16 mouse cellular contexts compared by ENCODE assay signal in the genomic region with DNA sequence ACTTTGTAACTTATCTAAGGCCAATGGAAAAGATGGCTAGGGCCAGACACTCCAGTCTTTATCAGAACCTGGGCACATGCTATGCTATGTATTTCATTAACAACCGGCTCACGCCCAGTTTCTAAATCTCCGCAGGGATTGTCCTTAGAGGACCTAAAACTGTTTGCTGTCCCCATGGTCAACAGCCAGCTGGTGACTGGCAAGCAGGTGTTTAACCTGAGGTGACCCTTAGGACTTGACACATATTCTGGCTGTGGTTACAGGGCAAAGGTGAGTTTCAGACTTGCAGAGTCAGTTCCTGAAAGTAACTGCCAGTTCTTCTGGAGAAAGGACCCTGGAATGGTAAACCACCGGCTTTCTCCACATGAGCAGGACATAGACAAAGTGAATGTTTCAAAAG. TPM values are rescaled to one million over a fixed set of nuclear protein-coding genes. Genes with fewer than 3 reads are reported as not detected.
DNase-seq lines count a peak whose midpoint lies in the region; ATAC-seq lines count a peak whose summit lies in the region.
"Had no signal": no experiment of that assay in that cellular context is flagged by ENCODE, and none has a peak within 500 bp of the region (broad histone marks: within the 10 kb centered on the region; RNA-seq: fewer than 3 reads in every experiment).

No protein-coding gene starts in this region.

- H3K27ac ChIP-seq in heart, embryonic 11.5 days (ENCODE audit: low read depth, low read length) = no peak overlapping the region
- H3K27ac ChIP-seq in brown adipose tissue, adult 24 weeks (replicated peaks; ENCODE audit: low read depth, low read length) = peak overlapping the region; percentile 92
- H3K27ac ChIP-seq: embryonic facial prominence, embryonic 15.5 days; forebrain, embryonic 15.5 days; liver, embryonic 14.5 days; macrophage had no signal

- H3K9ac ChIP-seq in heart, embryonic 11.5 days (ENCODE audit: low read depth, low read length) = no peak overlapping the region
- H3K9ac ChIP-seq: embryonic facial prominence, embryonic 15.5 days; forebrain, embryonic 15.5 days; liver, embryonic 14.5 days had no signal

- WGBS in heart, embryonic 11.5 days (ENCODE audit: insufficient replicate concordance) = 81% methylated on average over 4 of the region's 4 CpGs

- H3K27me3 ChIP-seq in heart, embryonic 11.5 days (ENCODE audit: control insufficient read depth, insufficient read depth, low read length) = no peaks in the 10 kb centered on the region
- H3K27me3 ChIP-seq: embryonic facial prominence, embryonic 15.5 days; forebrain, embryonic 15.5 days had no signal

- H3K36me3 ChIP-seq in heart, embryonic 11.5 days (ENCODE audit: control insufficient read depth, insufficient read depth, low read length) = no peaks in the 10 kb centered on the region
- H3K36me3 ChIP-seq: embryonic facial prominence, embryonic 15.5 days; forebrain, embryonic 15.5 days had no signal

- no peak overlapping the region for H3K4me2 ChIP-seq in heart, embryonic 11.5 days
- H3K4me2 ChIP-seq: embryonic facial prominence, embryonic 15.5 days; forebrain, embryonic 15.5 days had no signal

- H3K4me1 ChIP-seq in heart, embryonic 11.5 days (ENCODE audit: control insufficient read depth, insufficient read depth, low read length) = no peaks in the 10 kb centered on the region
- H3K4me1 ChIP-seq in brown adipose tissue, adult 24 weeks (ENCODE audit: control insufficient read depth, insufficient read depth, insufficient read length, low read length) = no peaks in the 10 kb centered on the region
- H3K4me1 ChIP-seq: embryonic facial prominence, embryonic 15.5 days had no signal

- ATAC-seq in heart, embryonic 11.5 days (replicated peaks; ENCODE audit: insufficient number of reproducible peaks, low FRiP score, low TSS enrichment) = no peak
- no peak for ATAC-seq in frontal cortex, adult (ENCODE audit: low TSS enrichment)
- ATAC-seq: forebrain, embryonic 15.5 days had no signal

- H3K9me3 ChIP-seq in heart, embryonic 11.5 days (replicated peaks; ENCODE audit: control insufficient read depth, low read length) = no peaks in the 10 kb centered on the region
- H3K9me3 ChIP-seq: embryonic facial prominence, embryonic 15.5 days; forebrain, embryonic 15.5 days had no signal

- peak; percentile 98 for DNase-seq in heart, adult 11 months
- peak; percentile 71 for DNase-seq in gastrocnemius, postnatal 25 days
- peak; percentile 11 for DNase-seq in kidney, postnatal 10 days
- DNase-seq in urinary bladder, adult 2 months (ENCODE audit: low spot score) = no peak
- DNase-seq: midbrain, embryonic 14.5 days; thymus, adult 18-20 months had no signal

- H3K4me3 ChIP-seq in heart, embryonic 11.5 days (ENCODE audit: low read depth, low read length) = no peak overlapping the region
- no peak overlapping the region for H3K4me3 ChIP-seq in brown adipose tissue, adult 24 weeks (ENCODE audit: insufficient read depth, low read depth, low read length)
- H3K4me3 ChIP-seq: embryonic facial prominence, embryonic 15.5 days; forebrain, embryonic 15.5 days had no signal

RNA-seq across cellular contexts. Expression of gene Gm21750, which starts 29.5 kb away (rescaled TPM):
- not detected in 2 replicates for polyA plus RNA-seq in heart, embryonic 11.5 days (2014; fragmentation: Nextera tagmentation; extraction: Ambion mirVana)
- polyA plus RNA-seq in brown adipose tissue, adult 24 weeks (2012; ENCODE audit: insufficient read depth, insufficient read length, missing spikeins) = not detected in 2 replicates
- total RNA-seq in gastrocnemius, postnatal 25 days (2021) = not detected
- not detected in 2 replicates for polyA plus RNA-seq in urinary bladder, adult 2 months (2012; rRNA removed)
- polyA plus RNA-seq: cortical plate, adult 2 months; embryonic facial prominence, embryonic 15.5 days; forebrain, embryonic 15.5 days; heart, embryonic 16.5 days; liver, embryonic 14.5 days; macrophage; midbrain, embryonic 14.5 days; neural tube, embryonic 11.5 days had no signal
